Mouse (Mus musculus) right cerebral cortex, adult 18-20 months (tissue): Measurements from ENCODE around the gene Cyp26b1.
"Not testable (repeated sequence)": the region's sequence is repeated elsewhere in the genome, so short reads cannot be mapped to it uniquely, and the experiment has no call there.

Source experiments
- DNase-seq: peaks from one replicate; pipeline ENCODE4 v3.0.0; 2022; ENCODE audit warnings: mixed read lengths

Cyp26b1 gene

DNA sequence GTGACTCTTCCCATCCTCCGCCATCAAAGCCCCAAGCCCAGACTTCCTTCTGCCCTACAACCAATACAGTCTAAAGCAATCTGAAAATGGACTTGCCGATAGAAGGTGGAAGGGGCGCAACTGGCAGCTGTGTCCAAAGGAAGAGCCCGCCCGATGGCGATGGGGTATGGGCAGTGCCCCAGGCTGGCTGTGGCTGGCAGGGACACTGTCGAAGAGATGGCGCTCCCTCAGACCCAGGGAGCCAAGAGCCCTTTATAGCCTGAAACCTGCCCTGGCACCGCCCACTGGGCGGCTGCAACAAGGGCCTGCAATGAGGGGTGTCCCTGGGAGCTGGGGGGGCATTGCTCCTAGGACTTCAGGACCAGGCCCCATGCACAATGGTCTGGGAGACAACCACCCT is at the start of gene Cyp26b1:
Gene Cyp26b1 (minus strand): TSS at position 216 of the 400 bp plus-strand sequence.
- DNase-seq, result no peak

DNA sequence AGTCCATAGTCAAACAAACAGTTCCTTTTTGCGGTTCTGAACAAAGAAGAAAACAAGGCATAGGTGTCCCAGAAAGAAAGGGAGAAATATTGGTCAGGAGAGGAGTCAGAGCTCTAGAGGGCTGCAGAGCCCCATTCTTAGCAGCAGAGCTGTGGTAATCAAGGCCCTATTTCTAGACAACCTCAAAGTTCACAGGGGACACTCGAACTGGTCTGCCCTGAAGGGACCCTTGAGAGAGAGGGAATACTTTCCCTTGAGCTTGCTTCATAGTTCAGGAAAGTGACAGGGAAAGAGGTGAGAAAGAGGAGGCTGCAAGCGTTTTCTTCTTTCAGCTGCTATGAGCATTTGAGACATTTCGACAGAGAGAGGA is 47.3 kb upstream of the Cyp26b1 start:
- DNase-seq, result no peak

DNA sequence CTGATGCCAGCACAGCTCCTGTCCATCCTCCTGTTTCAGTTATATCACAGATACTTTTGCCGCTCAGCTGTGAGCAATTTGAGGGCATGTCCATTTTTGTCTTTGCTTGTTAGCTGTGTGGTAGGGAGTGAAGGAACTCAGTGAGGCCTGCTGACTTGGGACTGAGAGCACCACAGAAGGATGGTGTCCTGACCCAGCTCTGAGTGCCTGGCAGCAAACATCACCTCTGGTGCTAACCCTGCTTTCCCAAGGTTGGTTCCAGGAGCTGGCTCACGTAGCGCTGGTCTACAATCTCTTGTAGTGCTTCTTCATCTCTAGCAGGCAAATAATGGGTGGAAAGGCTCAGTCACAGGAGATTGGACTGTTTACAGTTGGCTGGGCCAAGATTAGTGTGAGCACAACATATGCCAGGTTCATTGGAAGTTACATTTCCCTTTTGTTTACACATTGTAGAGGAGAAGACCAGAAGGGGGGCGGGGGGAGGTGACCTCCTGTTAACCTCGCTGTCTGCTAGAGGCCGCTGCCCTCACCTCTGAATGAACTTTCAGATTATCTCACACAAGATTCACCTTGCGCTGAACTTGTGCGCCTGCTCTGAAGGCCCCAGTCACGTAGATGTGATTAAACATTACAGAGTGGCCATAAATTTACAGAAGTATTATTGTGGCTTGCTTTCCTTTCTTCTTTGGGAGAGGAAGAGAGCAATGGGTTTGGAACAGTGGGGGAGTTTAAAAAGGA is 46.8 kb upstream of the Cyp26b1 start:
- no peak for DNase-seq

- DNase-seq, result no peak
These were observed 44.5 kb upstream of the Cyp26b1 start for GRCm38 (mm10) chr6:84638206-84638605.

DNA sequence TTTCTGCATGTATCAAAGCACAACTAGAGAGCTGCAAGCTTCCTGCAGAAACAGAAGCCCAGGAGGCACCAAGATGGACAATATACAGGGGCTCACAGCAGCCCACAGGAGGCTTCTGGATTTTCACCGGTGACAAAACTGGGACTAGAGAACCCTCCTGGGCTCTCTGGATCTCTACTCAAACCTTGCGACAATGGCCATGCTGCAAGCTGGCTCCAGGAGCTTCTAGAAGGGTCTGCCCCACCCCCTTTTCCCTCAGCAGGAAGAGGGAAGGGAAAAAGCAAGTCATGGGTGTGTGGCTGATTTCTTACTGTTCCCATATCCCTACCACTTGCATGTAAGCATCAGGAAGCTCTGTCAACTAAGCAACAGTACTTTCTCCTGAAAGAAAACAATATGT is 37.9 kb upstream of the Cyp26b1 start:
- DNase-seq, result no peak

DNA sequence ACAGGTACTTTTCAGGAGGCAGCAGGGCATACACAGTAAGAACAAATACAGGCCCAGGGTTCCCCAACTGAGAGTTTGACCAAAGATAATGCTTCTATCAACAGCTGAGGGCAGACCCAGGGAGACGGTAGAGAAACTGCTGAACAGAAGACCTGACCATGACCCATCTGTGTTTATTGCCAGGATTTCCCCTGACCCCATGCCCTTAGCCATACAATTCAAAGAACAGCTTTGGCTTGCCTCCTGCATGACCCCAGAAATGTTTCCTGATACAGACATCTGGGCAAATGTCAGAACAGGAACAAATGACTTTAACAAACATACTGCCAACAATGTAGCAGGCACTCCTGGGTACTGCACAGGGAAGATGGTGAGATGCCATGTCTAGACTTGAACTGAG is 36.6 kb upstream of the Cyp26b1 start:
- DNase-seq, result no peak

GRCm38 (mm10) chr6:84628831-84629230 is 35.1 kb upstream of the Cyp26b1 start:
- DNase-seq, result no peak

DNA sequence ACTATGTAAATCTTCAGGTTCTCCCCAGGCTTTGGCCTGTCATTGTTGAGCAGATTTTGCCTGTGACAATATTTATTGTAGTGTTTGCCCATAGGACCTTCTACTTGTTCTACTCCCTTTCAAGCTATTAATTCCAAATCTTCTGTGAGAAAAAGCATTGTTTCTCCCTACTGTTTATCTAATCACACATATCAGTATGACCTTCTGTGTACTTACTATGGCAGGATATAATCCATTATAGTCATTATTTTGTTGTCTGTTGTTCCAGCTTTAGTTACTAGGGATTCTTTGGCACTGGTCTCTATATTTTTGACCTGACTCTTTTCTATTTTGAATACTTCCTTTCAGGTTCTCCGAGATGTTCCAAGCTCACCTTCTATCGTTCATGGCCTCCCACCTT is 32.7 kb upstream of the Cyp26b1 start:
- DNase-seq, result no peak

DNA sequence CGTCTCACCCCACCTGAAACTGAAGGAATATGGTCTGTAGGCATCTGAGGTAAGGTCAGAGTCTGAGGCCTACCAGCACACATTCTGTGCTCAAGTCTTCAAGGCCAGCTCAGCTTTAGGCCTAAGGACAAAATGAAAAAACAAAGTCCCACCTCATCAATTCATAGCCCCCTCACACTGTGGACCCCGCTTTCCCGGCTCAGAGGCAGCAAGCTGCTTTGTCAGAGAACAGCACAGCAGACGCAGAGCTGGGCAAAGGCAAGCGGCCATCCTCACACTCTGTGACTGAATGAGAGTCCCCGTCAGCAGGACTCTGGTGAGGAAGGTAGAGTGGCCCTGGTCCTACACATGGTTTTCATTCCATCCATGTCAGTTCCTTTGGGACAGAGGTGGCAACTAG is 25.5 kb upstream of the Cyp26b1 start:
- DNase-seq, result no peak

- DNase-seq, result no peak
These were observed 23.3 kb upstream of the Cyp26b1 start for GRCm38 (mm10) chr6:84617051-84617450.

DNA sequence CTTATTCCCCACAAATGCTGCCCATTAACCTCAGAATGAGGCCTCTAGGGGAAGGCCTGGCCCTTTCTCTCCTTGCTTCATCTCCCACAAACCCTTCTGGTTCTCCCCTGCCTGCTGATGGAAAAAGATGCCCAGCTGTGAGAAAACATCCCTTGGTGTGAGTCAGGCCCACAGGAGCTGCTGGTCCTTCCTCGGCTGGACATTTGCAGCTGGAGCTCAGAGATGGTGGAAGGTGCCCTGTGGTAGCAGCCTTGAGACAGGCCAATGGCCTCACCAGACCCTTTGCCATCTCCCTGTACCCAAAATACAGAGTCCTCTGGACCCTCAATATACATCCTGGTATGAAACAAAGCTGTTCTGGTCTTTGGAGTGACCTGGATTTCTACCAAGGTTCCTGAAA is 22.9 kb upstream of the Cyp26b1 start:
- DNase-seq, result no peak

GRCm38 (mm10) chr6:84613561-84613960 is 19.9 kb upstream of the Cyp26b1 start:
- DNase-seq, result no peak

DNA sequence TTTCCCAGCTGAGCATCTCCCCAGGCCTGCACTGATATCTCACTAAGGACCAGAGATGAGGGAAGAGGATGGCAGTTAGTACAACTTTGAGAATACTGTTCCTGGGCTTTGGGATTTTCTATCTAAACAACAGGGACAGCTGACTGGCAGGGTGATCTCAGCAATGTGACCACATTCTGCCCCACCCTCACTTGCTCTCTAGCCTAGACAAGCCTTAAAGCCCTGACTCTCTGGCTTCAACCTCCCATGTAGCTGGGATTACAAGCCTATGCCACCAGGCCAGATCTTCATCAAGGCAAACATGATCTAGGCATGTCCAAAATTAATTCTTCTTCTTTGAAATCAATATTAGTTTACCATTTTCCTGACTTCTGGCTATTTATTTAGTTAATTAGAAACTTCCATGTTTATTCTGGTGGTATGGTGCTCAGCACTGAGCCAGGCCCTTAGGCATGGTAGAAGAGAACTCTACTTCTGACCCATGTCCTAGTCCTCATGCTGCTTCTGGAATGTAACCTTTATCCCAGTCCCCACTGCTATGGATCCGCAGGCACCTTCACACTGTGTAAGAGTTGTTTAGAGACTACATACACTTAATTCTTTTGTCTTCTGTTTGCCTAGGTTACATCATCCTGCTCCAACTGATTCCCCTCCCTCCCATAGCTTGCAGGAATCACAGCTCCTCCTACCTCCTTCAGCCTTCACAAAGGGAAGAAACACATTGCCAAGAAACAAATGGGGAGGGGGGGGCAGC is 7.6 kb upstream of the Cyp26b1 start:
- DNase-seq, result no peak

DNA sequence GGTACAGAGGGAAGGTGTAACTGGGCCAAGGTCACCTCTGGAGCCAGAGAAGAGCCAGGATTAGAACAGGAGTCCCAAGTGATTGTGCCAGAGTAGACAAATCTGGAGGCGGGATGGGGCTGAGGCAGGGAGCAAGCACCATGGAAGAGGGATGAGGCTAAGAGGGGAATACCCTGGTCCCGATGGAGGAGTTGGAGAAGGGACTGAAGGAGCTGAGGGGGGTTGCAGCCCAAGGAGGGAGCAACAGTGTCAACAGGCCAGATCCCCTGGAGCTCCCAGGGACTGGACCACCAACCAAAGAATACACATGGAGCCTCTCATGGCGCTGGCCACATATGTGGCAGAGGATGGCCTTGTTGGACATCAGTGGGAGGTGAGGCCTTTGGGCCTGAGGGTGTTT is 5.6 kb upstream of the Cyp26b1 start:
- not testable (repeated sequence) for DNase-seq

GRCm38 (mm10) chr6:84598725-84599124 is 5.0 kb upstream of the Cyp26b1 start:
- DNase-seq, result no peak

GRCm38 (mm10) chr6:84594626-84595025 is 918 bp upstream of the Cyp26b1 start:
- DNase-seq, result no peak

DNA sequence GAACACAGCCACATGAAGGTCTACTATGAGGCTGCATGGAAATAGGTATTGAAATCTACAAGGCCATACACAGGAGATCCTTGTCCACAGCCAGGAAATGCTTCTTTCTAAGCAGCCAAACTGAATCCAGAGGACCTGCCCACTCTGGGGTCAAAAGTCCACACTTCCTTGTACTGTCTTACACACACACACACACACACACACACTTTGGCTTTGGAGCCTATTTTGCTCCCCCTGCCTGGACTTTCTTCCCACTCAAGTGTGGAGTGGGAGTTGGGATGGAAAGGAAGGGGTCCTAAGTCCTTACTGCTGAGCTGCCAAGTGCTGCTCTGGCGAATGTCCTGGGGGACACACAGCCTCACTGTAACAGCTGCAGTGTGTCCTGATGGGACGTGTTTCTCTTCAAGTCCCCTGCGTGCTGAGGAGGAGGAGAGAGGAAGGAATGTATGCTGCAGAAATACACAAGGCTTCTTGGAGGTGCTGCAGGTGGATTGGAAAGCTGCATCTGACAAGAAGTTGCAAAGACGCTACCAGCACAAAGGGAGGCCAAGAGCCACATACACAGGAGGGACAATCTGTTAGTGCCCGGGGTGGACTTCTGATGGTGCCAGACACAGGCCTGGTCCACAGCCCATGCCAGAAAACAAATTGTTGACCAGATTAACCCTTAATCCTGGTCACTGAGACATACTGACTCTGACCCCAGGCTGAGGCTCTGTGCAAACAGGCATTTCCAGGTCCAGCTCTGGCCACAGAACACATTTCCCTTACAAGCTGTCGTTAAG is 2.6 kb downstream of the Cyp26b1 start:
- DNase-seq, result no peak

GRCm38 (mm10) chr6:84589742-84590686 is 3.7 kb downstream of the Cyp26b1 start:
- peak; percentile 82 for DNase-seq

- no peak for DNase-seq
These were observed 4.6 kb downstream of the Cyp26b1 start for GRCm38 (mm10) chr6:84588895-84589652.

- no peak for DNase-seq
These were observed 5.3 kb downstream of the Cyp26b1 start for GRCm38 (mm10) chr6:84588221-84588894.

DNA sequence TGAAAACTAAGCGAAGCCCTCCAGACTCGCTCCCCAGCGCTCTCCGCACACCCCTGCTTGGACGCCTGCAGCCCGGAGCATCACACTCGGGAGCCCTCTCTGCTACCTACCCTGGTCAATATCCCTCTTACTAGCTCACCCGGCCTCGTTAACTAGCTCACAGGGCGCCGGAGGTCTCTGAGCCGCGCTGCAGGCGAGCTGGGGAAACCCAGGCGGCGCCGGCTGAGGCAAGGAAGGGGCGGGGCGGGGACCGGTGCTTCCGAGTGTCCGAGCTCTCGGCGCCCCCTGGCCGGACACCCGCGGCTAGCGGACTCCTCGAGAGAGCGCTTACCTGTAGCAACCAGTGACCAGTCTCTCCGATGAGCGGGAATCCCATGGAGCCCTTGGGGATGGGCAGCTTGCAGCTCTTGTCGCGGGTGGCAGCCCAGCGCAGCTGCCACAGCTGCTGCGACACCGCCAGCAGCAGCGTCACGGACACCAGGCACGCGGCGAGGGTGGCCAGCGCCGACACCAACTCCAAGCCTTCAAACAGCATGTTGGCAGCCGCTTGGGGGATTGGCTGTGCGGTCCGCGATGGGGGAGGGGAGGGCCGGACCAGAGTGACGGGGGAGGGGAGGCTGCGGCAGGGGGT is 6.1 kb downstream of the Cyp26b1 start:
- no peak for DNase-seq
